Mouse (Mus musculus): ENCODE measurements around the gene Aloxe3. TPM values are rescaled to one million over a fixed set of nuclear protein-coding genes. Genes with fewer than 3 reads are reported as not detected.
A peak's percentile ranks its signal among the peaks of the same experiment; 100 is the strongest.

Aloxe3 gene
- total and polyA plus RNA-seq, 3 experiments: 0.13 TPM; not detected in 2

DNA sequence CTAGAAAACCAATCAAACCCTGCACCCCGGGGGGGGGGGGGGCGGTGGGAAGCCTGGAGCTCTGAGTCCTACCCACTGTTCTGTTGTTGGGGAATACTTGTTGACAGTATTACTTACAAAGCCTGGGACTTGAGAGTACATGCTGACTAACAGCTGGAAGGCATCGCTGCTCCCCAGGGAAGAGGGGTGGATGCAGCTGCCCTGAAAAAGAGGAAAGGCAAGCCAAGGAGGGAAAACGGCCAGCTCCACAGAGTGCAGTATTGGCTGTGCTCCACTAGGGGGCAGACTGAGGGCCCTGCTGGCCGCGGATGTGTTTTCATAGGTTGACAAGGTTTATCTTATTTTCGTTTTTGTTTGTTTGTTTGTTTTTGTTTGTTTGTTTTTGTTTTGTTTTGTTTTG lies 45.9 kb downstream of the Aloxe3 start:
- no peaks in the 10 kb centered on the region for H3K9me3 ChIP-seq (replicated peaks; ENCODE audit: insufficient read depth, low read length)
- H3K27me3 ChIP-seq (ENCODE audit: control insufficient read depth in 1 of 2, insufficient read depth in 2 of 2, low read length in 2 of 2): peaks cover 19 to 26% of the 10 kb centered on the region in 2 experiments
- H3K79me2 ChIP-seq (ENCODE audit: control insufficient read depth, insufficient read depth, low read length, poor library complexity): no peaks in the 10 kb centered on the region
- H3K27ac ChIP-seq (ENCODE audit: control insufficient read depth, low read depth, low read length): no peak overlapping the region
- DNase-seq (ENCODE audit: low read depth, low spot score): peak; percentile 72
- no peak overlapping the region for H3K9ac ChIP-seq (ENCODE audit: control insufficient read depth, low read depth, low read length, poor library complexity, severe bottlenecking)
- H3K4me1 ChIP-seq (ENCODE audit: control insufficient read depth in 1 of 2, insufficient read depth in 2 of 2, low read length in 2 of 2): 0 out of 4 replicates have a peak, but pooled peaks cover 0 to 2% of the 10 kb centered on the region in 2 experiments
- peak overlapping the region in 1 of 2 experiments; percentile 33; a peak in 1 of 4 replicates for H3K4me3 ChIP-seq (ENCODE audit: control insufficient read depth in 1 of 2, insufficient read depth in 1 of 2, low read depth in 2 of 2, low read length in 2 of 2)
- H3K36me3 ChIP-seq (ENCODE audit: control insufficient read depth in 1 of 2, insufficient read depth in 2 of 2, low read length in 2 of 2): no peaks in the 10 kb centered on the region
- TF ChIP-seq CHD2 (IDR thresholded peaks at IDR 0.05; ENCODE audit: low read length) (no peak), RAD21 (IDR thresholded peaks at IDR 0.05; ENCODE audit: low read depth, low read length) (peak; percentile 44), CTCF (IDR thresholded peaks at IDR 0.05 in 2 of 3, conservative IDR thresholded peaks at IDR 0.05 in 1 of 3; ENCODE audit: control insufficient read depth in 1 of 3, insufficient read depth in 1 of 3, low read depth in 2 of 3, low read length in 3 of 3, poor library complexity in 1 of 3, severe bottlenecking in 1 of 3) (peak; percentile 85 to 93 (median 88)), CHD1 (IDR thresholded peaks at IDR 0.05; ENCODE audit: low read depth, low read length) (no peak), NRF1 (IDR thresholded peaks at IDR 0.05; ENCODE audit: insufficient read depth, low read depth, low read length, poor library complexity, severe bottlenecking) (no peak), ZNF384 (IDR thresholded peaks at IDR 0.05; ENCODE audit: low read depth, low read length) (no peak), USF2 (IDR thresholded peaks at IDR 0.05; ENCODE audit: borderline replicate concordance in 1 of 2, insufficient read depth in 1 of 2, low read depth in 1 of 2, low read length in 2 of 2) (no peak), ZC3H11A (IDR thresholded peaks at IDR 0.05; ENCODE audit: low read depth, low read length) (peak; percentile 27; the same call in 1 of the 2 replicates), SMC3 (IDR thresholded peaks at IDR 0.05; ENCODE audit: low read depth, low read length) (peak; percentile 74), POLR2A (IDR thresholded peaks at IDR 0.05; ENCODE audit: control insufficient read depth in 1 of 2, insufficient read depth in 1 of 2, low read depth in 1 of 2, low read length in 2 of 2, poor library complexity in 1 of 2) (no peak), MYB (IDR thresholded peaks at IDR 0.05; ENCODE audit: low read depth, low read length) (no peak), SIN3A (IDR thresholded peaks at IDR 0.05; ENCODE audit: low read length) (no peak)

DNA sequence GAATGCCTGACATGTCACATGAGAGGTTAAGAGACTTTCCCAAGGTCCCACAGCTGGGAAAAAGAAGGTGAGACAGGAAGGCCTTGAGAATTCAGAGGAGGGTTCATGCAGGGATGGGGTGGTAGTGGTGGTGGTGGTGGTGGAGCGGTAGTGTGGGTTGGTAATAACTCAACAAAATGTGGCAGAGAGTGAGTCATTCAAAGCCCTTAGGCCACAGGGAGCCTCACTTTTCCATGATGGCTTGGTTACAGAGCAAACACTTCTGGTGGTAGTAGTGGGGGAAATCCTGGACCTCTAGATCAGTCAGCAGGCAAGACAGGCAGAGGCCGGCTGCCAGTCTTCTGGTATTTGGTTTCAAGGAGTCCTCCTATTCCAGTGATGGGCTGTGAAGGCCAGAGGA lies 46.9 kb downstream of the Aloxe3 start:
- Histone ChIP-seq H3K9me3 (replicated peaks; ENCODE audit: insufficient read depth, low read length) (no peaks in the 10 kb centered on the region), H3K27ac (ENCODE audit: control insufficient read depth, low read depth, low read length) (no peak overlapping the region), H3K36me3 (ENCODE audit: control insufficient read depth in 1 of 2, insufficient read depth in 2 of 2, low read length in 2 of 2) (no peaks in the 10 kb centered on the region), H3K4me3 (ENCODE audit: control insufficient read depth in 1 of 2, insufficient read depth in 1 of 2, low read depth in 2 of 2, low read length in 2 of 2) (no peak overlapping the region), H3K9ac (ENCODE audit: control insufficient read depth, low read depth, low read length, poor library complexity, severe bottlenecking) (no peak overlapping the region), H3K79me2 (ENCODE audit: control insufficient read depth, insufficient read depth, low read length, poor library complexity) (no peaks in the 10 kb centered on the region), H3K4me1 (ENCODE audit: control insufficient read depth in 1 of 2, insufficient read depth in 2 of 2, low read length in 2 of 2) (0 out of 4 replicates have a peak, but pooled peaks cover 0 to 2% of the 10 kb centered on the region in 2 experiments), H3K27me3 (ENCODE audit: control insufficient read depth in 1 of 2, insufficient read depth in 2 of 2, low read length in 2 of 2) (peaks cover 27 to 30% of the 10 kb centered on the region in 2 experiments)
- no peak for TF ChIP-seq CTCF (IDR thresholded peaks at IDR 0.05 in 2 of 3, conservative IDR thresholded peaks at IDR 0.05 in 1 of 3; ENCODE audit: control insufficient read depth in 1 of 3, insufficient read depth in 1 of 3, low read depth in 2 of 3, low read length in 3 of 3, poor library complexity in 1 of 3, severe bottlenecking in 1 of 3)
- TF ChIP-seq SMC3 (IDR thresholded peaks at IDR 0.05; ENCODE audit: low read depth, low read length): no peak
- TF ChIP-seq GATA1 (IDR thresholded peaks at IDR 0.05; ENCODE audit: low read depth, low read length): no peak
- no peak for TF ChIP-seq MAFK (IDR thresholded peaks at IDR 0.05; ENCODE audit: borderline replicate concordance, low read depth, low read length)
- TF ChIP-seq MAZ (IDR thresholded peaks at IDR 0.05; ENCODE audit: low read depth, low read length): no peak
- TF ChIP-seq USF1 (IDR thresholded peaks at IDR 0.05; ENCODE audit: low read depth, low read length): no peak
- no peak for TF ChIP-seq ZC3H11A (IDR thresholded peaks at IDR 0.05; ENCODE audit: low read depth, low read length)
- TF ChIP-seq ZKSCAN1 (IDR thresholded peaks at IDR 0.05; ENCODE audit: low read depth, low read length): no peak
- TF ChIP-seq GABPA (IDR thresholded peaks at IDR 0.05; ENCODE audit: low read depth, low read length): no peak
- no peak for TF ChIP-seq E2F4 (IDR thresholded peaks at IDR 0.05; ENCODE audit: borderline replicate concordance, low read depth, low read length)
- no peak for TF ChIP-seq USF2 (IDR thresholded peaks at IDR 0.05; ENCODE audit: borderline replicate concordance in 1 of 2, insufficient read depth in 1 of 2, low read depth in 1 of 2, low read length in 2 of 2)
- no peak for TF ChIP-seq CHD2 (IDR thresholded peaks at IDR 0.05; ENCODE audit: low read length)
- no peak for TF ChIP-seq MYC (IDR thresholded peaks at IDR 0.05; ENCODE audit: low read depth, low read length)
- no peak for TF ChIP-seq TCF12 (IDR thresholded peaks at IDR 0.05; ENCODE audit: low read depth, low read length)
- TF ChIP-seq TAL1 (IDR thresholded peaks at IDR 0.05; ENCODE audit: low read length): no peak
- TF ChIP-seq MAX (IDR thresholded peaks at IDR 0.05; ENCODE audit: low read length): no peak
- no peak for TF ChIP-seq NELFE (IDR thresholded peaks at IDR 0.05; ENCODE audit: low read depth, low read length)
- TF ChIP-seq ETS1 (IDR thresholded peaks at IDR 0.05; ENCODE audit: low read depth, low read length): no peak
- TF ChIP-seq POLR2AphosphoS5 (IDR thresholded peaks at IDR 0.05; ENCODE audit: borderline replicate concordance, low read depth, low read length): no peak
- TF ChIP-seq TBP (IDR thresholded peaks at IDR 0.05; ENCODE audit: low read depth, low read length): no peak
- no peak for DNase-seq (ENCODE audit: low read depth, low spot score)
